In the genomic region with DNA sequence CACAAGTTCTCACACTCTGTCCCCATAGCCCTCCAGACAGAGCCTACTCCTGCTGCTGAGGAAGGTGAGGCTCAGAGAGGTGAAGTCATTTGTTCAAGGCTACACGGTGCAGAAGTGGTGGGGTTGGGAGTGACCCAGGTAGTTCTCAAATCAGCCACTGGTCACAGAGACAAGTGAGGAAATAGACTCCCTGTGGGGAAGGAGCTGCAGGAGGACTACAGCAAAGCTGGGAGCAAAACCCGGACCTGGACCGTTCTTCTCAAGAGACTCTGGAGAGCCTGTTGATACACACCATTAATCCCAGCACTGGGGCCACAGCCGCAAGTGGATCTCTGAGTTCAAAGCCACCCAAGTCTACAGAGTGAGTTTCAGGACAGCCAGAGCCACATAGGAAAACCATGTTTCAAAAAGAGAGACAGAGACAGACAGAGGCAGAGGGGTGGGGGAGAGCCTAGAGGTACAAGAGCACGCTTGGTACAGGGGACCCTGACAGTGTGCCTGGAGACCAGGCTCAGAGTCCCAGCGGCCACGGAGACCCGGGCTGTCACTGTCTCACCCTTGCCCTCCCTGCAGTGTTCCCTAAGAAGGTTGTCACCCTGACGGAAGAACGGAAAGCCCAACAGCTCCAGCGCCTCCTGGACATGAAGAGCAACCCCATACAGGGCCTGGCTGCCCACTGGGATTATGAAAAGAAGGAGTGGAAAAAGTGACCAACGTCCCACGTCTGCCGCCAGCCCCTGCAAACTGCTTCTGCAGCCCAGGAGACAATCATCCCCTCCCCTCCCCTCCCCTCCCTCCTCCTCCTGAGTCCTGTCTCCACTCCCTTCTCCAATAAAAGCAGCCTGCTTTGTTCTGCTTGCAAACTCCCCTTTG, we compare ENCODE assay signal across 9 mouse cellular contexts. TPM values are rescaled to one million over a fixed set of nuclear protein-coding genes. Genes with fewer than 3 reads are reported as not detected.
DNase-seq lines count a peak whose midpoint lies in the region; ATAC-seq and TF ChIP-seq lines count a peak whose summit lies in the region.
"Had no signal": no experiment of that assay in that cellular context is flagged by ENCODE, and none has a peak within 500 bp of the region (broad histone marks: within the 10 kb centered on the region; RNA-seq: fewer than 3 reads in every experiment).

No protein-coding gene starts in this region.

- WGBS in heart, embryonic 15.5 days = 14% methylated on average over 14 of the region's 14 CpGs
- WGBS in lung, postnatal 0 days = 20% methylated on average over 14 of the region's 14 CpGs

- TF ChIP-seq CTCF in lung, postnatal 0 days (IDR thresholded peaks at IDR 0.05) = no peak; the same call in 1 of the 2 replicates

- H3K27ac ChIP-seq in heart, embryonic 15.5 days = peak overlapping the region; percentile 60
- peak overlapping the region; percentile 73 for H3K27ac ChIP-seq in lung, postnatal 0 days (ENCODE audit: low read length)

- DNase-seq in lung, postnatal 0 days (ENCODE audit: low spot score) = peak; percentile 82
- peak; percentile 34 for DNase-seq in yolk sac, embryonic 10.5 days (ENCODE audit: low spot score)
- no peak for DNase-seq in urinary bladder, adult 2 months (ENCODE audit: low spot score)
- no peak for DNase-seq in urinary bladder, postnatal 4 days (ENCODE audit: low spot score in 2 of 2)

- H3K4me1 ChIP-seq in megakaryocyte, embryonic 14.5 days = peaks cover 72% of the 10 kb centered on the region
- H3K4me1 ChIP-seq in heart, embryonic 15.5 days (replicated peaks) = peaks cover 37% of the 10 kb centered on the region
- H3K4me1 ChIP-seq in lung, postnatal 0 days (ENCODE audit: insufficient read depth, low read depth, low read length) = peaks cover 11% of the 10 kb centered on the region

- H3K9me3 ChIP-seq in megakaryocyte, embryonic 14.5 days = no peaks in the 10 kb centered on the region
- H3K9me3 ChIP-seq in heart, embryonic 15.5 days (replicated peaks) = no peaks in the 10 kb centered on the region
- H3K9me3 ChIP-seq in lung, postnatal 0 days (ENCODE audit: low read length) = no peaks in the 10 kb centered on the region

- no peak for ATAC-seq in megakaryocyte, adult 5-6 weeks (ENCODE audit: poor library complexity, severe bottlenecking)
- peak; percentile 17; the same call in 1 of the 2 replicates for ATAC-seq in heart, embryonic 15.5 days (replicated peaks; ENCODE audit: insufficient number of reproducible peaks, insufficient read depth, low FRiP score, low read depth)
- ATAC-seq in lung, postnatal 0 days = peak; percentile 58
- no peak for ATAC-seq in megakaryocyte-erythroid progenitor cell, adult 5-6 weeks (replicated peaks; ENCODE audit: low FRiP score, low TSS enrichment, poor library complexity, severe bottlenecking)

- TF ChIP-seq EP300 in lung, postnatal 0 days (IDR thresholded peaks at IDR 0.05) = no peak

- peak overlapping the region; percentile 44; the same call in 1 of the 2 replicates for H3K9ac ChIP-seq in heart, embryonic 15.5 days
- peak overlapping the region; percentile 20 for H3K9ac ChIP-seq in lung, postnatal 0 days (replicated peaks; ENCODE audit: low read depth)

- H3K27me3 ChIP-seq in megakaryocyte, embryonic 14.5 days (replicated peaks) = peaks cover 2% of the 10 kb centered on the region
- no peaks in the 10 kb centered on the region for H3K27me3 ChIP-seq in heart, embryonic 15.5 days
- no peaks in the 10 kb centered on the region for H3K27me3 ChIP-seq in lung, postnatal 0 days (replicated peaks; ENCODE audit: insufficient read depth, low read length)

- peak overlapping the region; percentile 57 for H3K4me2 ChIP-seq in heart, embryonic 15.5 days
- H3K4me2 ChIP-seq in lung, postnatal 0 days (replicated peaks; ENCODE audit: low read depth, low read length) = peak overlapping the region; percentile 49

- H3K36me3 ChIP-seq in megakaryocyte, embryonic 14.5 days (replicated peaks; ENCODE audit: low read length) = peaks cover 8% of the 10 kb centered on the region
- no peaks in the 10 kb centered on the region for H3K36me3 ChIP-seq in heart, embryonic 15.5 days
- no peaks in the 10 kb centered on the region for H3K36me3 ChIP-seq in lung, postnatal 0 days (ENCODE audit: insufficient read depth, low read length)

- H3K4me3 ChIP-seq in megakaryocyte, embryonic 14.5 days (replicated peaks) = peak overlapping the region; percentile 55
- peak overlapping the region; percentile 15; the same call in 1 of the 2 replicates for H3K4me3 ChIP-seq in heart, embryonic 15.5 days
- peak overlapping the region; percentile 33 for H3K4me3 ChIP-seq in lung, postnatal 0 days (ENCODE audit: low read depth, low read length)

RNA-seq across cellular contexts. Expression of a gene that starts 10.4 kb away (rescaled TPM):
- 2.8 TPM in 1 of 2 replicates, not detected in the other for polyA plus RNA-seq in megakaryocyte, embryonic 14.5 days (2012; ENCODE audit: insufficient read depth, low replicate concordance)
- total RNA-seq in megakaryocyte, adult 5-6 weeks (2015) = 0.20 and 0.55 TPM in 2 replicates
- total RNA-seq in megakaryocyte, adult 5-6 weeks (2017) = 0.41 TPM in 1 of 2 replicates, not detected in the other
- 20.8 and 24.2 TPM in 2 replicates for polyA plus RNA-seq in heart, embryonic 15.5 days (2015; fragmentation: Nextera tagmentation; extraction: Ambion mirVana)
- 204 and 228 TPM in 2 replicates for polyA plus RNA-seq in lung, postnatal 0 days (2015; fragmentation: Nextera tagmentation; extraction: Ambion mirVana)
- not detected in 2 replicates for total RNA-seq in megakaryocyte-erythroid progenitor cell, adult 5-6 weeks (2014; fragmentation: Nextera tagmentation)
- total RNA-seq in megakaryocyte-erythroid progenitor cell, adult 5-6 weeks (2017) = not detected in 2 replicates
- polyA plus RNA-seq in urinary bladder, adult 2 months (2012; rRNA removed) = 9.6 and 10.0 TPM in 2 replicates
- total RNA-seq: hematopoietic stem cell, adult 5-6 weeks had no signal

RNA-seq across cellular contexts. Expression of a gene that starts 28.4 kb away (rescaled TPM):
- 9.3 and 45.9 TPM in 2 replicates for polyA plus RNA-seq in megakaryocyte, embryonic 14.5 days (2012; ENCODE audit: insufficient read depth, low replicate concordance)
- total RNA-seq in megakaryocyte, adult 5-6 weeks (2015) = 28.4 and 48.3 TPM in 2 replicates
- total RNA-seq in megakaryocyte, adult 5-6 weeks (2017) = 35.0 and 40.1 TPM in 2 replicates
- polyA plus RNA-seq in heart, embryonic 15.5 days (2015; fragmentation: Nextera tagmentation; extraction: Ambion mirVana) = 61.9 and 63.1 TPM in 2 replicates
- polyA plus RNA-seq in lung, postnatal 0 days (2015; fragmentation: Nextera tagmentation; extraction: Ambion mirVana) = 214 and 218 TPM in 2 replicates
- not detected in 2 replicates for total RNA-seq in megakaryocyte-erythroid progenitor cell, adult 5-6 weeks (2014; fragmentation: Nextera tagmentation)
- not detected in 2 replicates for total RNA-seq in megakaryocyte-erythroid progenitor cell, adult 5-6 weeks (2017)
- polyA plus RNA-seq in urinary bladder, adult 2 months (2012; rRNA removed) = 416 and 633 TPM in 2 replicates

Comparison
In these comparisons a context has a peak if more than half of its experiments do, and no peak if none do; other contexts are left out.
1. ATAC-seq: peak in heart, embryonic 15.5 days (single experiment) and lung, postnatal 0 days (single experiment); none in megakaryocyte, adult 5-6 weeks (single experiment) and megakaryocyte-erythroid progenitor cell, adult 5-6 weeks (single experiment).
2. DNase-seq: peak in lung, postnatal 0 days (single experiment) and yolk sac, embryonic 10.5 days (single experiment); none in urinary bladder, adult 2 months (single experiment) and urinary bladder, postnatal 4 days (0 of 2).
3. Peak in every context shown above with its lines, with median percentiles within 50 percentile points of each other: H3K4me3 ChIP-seq.